Mouse (Mus musculus): ENCODE data around the gene Pdzd11.

DNA sequence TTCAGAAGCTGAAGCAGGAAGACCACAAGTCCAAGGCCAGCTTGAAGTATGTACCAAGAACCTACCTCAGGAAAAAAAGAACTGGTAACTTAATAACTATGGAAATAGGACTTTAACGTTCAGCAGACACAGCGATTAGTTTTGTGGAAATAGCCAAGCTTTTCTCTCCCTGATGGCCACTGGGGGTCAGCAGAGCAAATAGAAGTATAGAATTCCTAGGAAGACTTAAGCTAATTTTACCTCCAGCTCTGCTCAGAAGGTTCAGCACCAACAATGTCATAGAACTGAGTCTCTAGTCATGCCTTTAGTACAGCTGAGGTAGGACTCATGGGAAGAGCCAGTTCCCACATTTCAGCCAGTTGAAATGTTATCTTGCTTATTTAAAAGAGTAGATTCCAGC, 5.0 kb downstream of the Pdzd11 start:
- TF ChIP-seq EP300 (IDR thresholded peaks at IDR 0.05) (no peak), CTCF (IDR thresholded peaks at IDR 0.05) (peak; percentile 38)

Measured in lung, postnatal 0 days (tissue).